Mouse (Mus musculus) stomach, postnatal 0 days (tissue): ENCODE measurements at regions not wholly inside any gene's neighbourhood (a gene's known extent, or its start where the extent isn't known, plus 50 kb on each side); places are given as distances from the start of the nearest gene placed in this dataset.

ENCODE experiments used
- CTCF ChIP-seq: IDR thresholded peaks from 2 replicates; pipeline ENCODE4 v1.5.1; 2016; ENCODE audit warnings: antibody characterized with exemption, low read depth, mild to moderate bottlenecking, moderate library complexity
- EP300 ChIP-seq: optimal IDR thresholded peaks from 2 replicates; pipeline ENCODE3; 2016; ENCODE audit warnings: antibody characterized with exemption

GRCm38 (mm10) chr7:136402688-136403597 is 491.5 kb upstream of the Mgmt start:
- TF ChIP-seq CTCF (no peak), EP300 (no peak)
